Mouse (Mus musculus) gastrocnemius, postnatal 14 days (tissue): ENCODE data around the gene Mcam. TPM values are rescaled to one million over a fixed set of nuclear protein-coding genes. Genes with fewer than 3 reads are reported as not detected.

Source experiments
- DNase-seq: peaks from one replicate; pipeline ENCODE4 v3.0.0; 2021; ENCODE audit warnings: mixed read lengths
- intact Hi-C: fragments of 180-260 bp; cut with DNase I; formaldehyde crosslinking; loops from one replicate; pipeline ENCODE4 v1.15.1; 2025; ENCODE audit warnings: low total_unique reads
- total RNA-seq, 2 experiments: library from RNA; stranded (reverse); gene quantifications; 2 replicates each; pipeline ENCODE4 v1.2.3; 2021

Mcam gene
- total RNA-seq, 2 experiments from 2014 or later = 62.3 to 83.8 TPM

GRCm38 (mm10) chr9:44182260-44182659 is 48.0 kb downstream of the Mcam start:
- peak; percentile 22 for DNase-seq
- intact Hi-C loops = no loop called here

- intact Hi-C loops = no loop called here
These were observed 54.0 kb downstream of the Mcam start for GRCm38 (mm10) chr9:44188223-44188622.

GRCm38 (mm10) chr9:44191166-44191565 is 56.9 kb downstream of the Mcam start:
- intact Hi-C loops = no loop called here

More at GRCm38 (mm10) chr9:44188223-44188622, 54.0 kb downstream of the Mcam start:
- no peak for DNase-seq

GRCm38 (mm10) chr9:44192312-44192711 is 58.0 kb downstream of the Mcam start:
- no peak for DNase-seq
- intact Hi-C loops = no loop called here

More at GRCm38 (mm10) chr9:44191166-44191565, 56.9 kb downstream of the Mcam start:
- DNase-seq = no peak

Other genes starting within 250 kb of the Mcam start
- gene Thy1, start 91.1 kb upstream of the Mcam start, total RNA-seq = 10 to 100 TPM; 35.5 to 45.4 TPM
- 100 to 1,000 TPM; 142 to 224 TPM for gene Usp2, start 67.4 kb upstream of the Mcam start, total RNA-seq
- under 1 TPM in 1 of 2 experiments, not detected in 1; 0.06 TPM for gene Mfrp, start 32.7 kb upstream of the Mcam start, total RNA-seq
- gene C1qtnf5, start 27.2 kb upstream of the Mcam start, total RNA-seq = 10 to 100 TPM; 22.9 to 25.7 TPM
- gene Gm49380, start 21.0 kb upstream of the Mcam start, total RNA-seq = 1 to 10 TPM in 1 of 2 experiments, under 1 TPM in 1; 0.23 to 1.2 TPM
- 1 to 10 TPM; 6.4 to 8.4 TPM for gene Rnf26, start 21.0 kb upstream of the Mcam start, total RNA-seq
- 10 to 100 TPM; 12.1 to 12.8 TPM for gene Cbl, start 99.6 kb downstream of the Mcam start, total RNA-seq
- gene Ccdc153, start 106.2 kb downstream of the Mcam start, total RNA-seq = not detected
- under 1 TPM; 0.86 to 0.98 TPM for gene Pdzd3, start 117.0 kb downstream of the Mcam start, total RNA-seq
- 10 to 100 TPM; 26.0 to 26.2 TPM for gene Nlrx1, start 134.1 kb downstream of the Mcam start, total RNA-seq
- under 1 TPM; 0.58 to 0.94 TPM for gene Abcg4, start 154.1 kb downstream of the Mcam start, total RNA-seq
- gene Hinfp, start 171.2 kb downstream of the Mcam start, total RNA-seq = 1 to 10 TPM; 5.8 to 6.0 TPM
- gene C2cd2l, start 185.8 kb downstream of the Mcam start, total RNA-seq = 10 to 100 TPM; 12.1 to 13.7 TPM
- gene Dpagt1, start 191.6 kb downstream of the Mcam start, total RNA-seq = 10 to 100 TPM; 12.5 to 14.0 TPM
- gene H2afx, start 200.2 kb downstream of the Mcam start, total RNA-seq = 10 to 100 TPM; 21.7 to 24.8 TPM
- 10 to 100 TPM; 24.2 to 25.5 TPM for gene Hmbs, start 209.8 kb downstream of the Mcam start, total RNA-seq
- 10 to 100 TPM; 15.6 to 16.9 TPM for gene Vps11, start 227.2 kb downstream of the Mcam start, total RNA-seq
- 10 to 100 TPM; 25.9 to 30.6 TPM for gene Hyou1, start 245.0 kb downstream of the Mcam start, total RNA-seq